Mouse (Mus musculus) CH12.LX (cell line): Measurements from ENCODE around the gene Sv2c. TPM values are rescaled to one million over a fixed set of nuclear protein-coding genes. Genes with fewer than 3 reads are reported as not detected.

ENCODE experiments used
- DNase-seq: peaks from one replicate; pipeline ENCODE4 v3.0.0-alpha.2; 2013; ENCODE audit errors: extremely low read depth
- H3K27ac ChIP-seq: 2 replicates; pipeline ENCODE4 v1.5.1; 2012; ENCODE audit warnings: low read depth, mild to moderate bottlenecking, control low read depth, moderate library complexity; ENCODE audit not compliant: insufficient read depth
- H3K27me3 ChIP-seq: replicated peaks from 2 replicates; pipeline ENCODE3; 2012; ENCODE audit warnings: inconsistent platforms
- H3K36me3 ChIP-seq, 2 experiments: replicated peaks in 1 of 2; 2 replicates each; pipeline versions ENCODE3 to v1.6.1; 2012; ENCODE audit warnings: inconsistent platforms in 1 of 2, low read length in 1 of 2, mild to moderate bottlenecking in 1 of 2, mixed read lengths in 1 of 2, moderate library complexity in 1 of 2; ENCODE audit not compliant: control insufficient read depth in 1 of 2, insufficient read depth in 1 of 2
- H3K4me1 ChIP-seq, 2 experiments: 2 replicates each; pipeline ENCODE4 v1.6.1; 2012; ENCODE audit warnings: inconsistent platforms in 1 of 2, moderate library complexity in 1 of 2; ENCODE audit not compliant: insufficient read depth in 2 of 2, control insufficient read depth in 1 of 2
- H3K4me2 ChIP-seq: 2 replicates; pipeline ENCODE4 v1.6.1; 2012; ENCODE audit warnings: low read depth, mild to moderate bottlenecking, control low read depth; ENCODE audit not compliant: poor library complexity, insufficient read depth, severe bottlenecking
- H3K4me3 ChIP-seq, 3 experiments: fragments of 150-350 bp in 1 of 3; sonication (generic) in 1 of 3; replicated peaks in 1 of 3; 2 replicates each; pipeline versions ENCODE3 to v1.5.1; 2011 to 2012; ENCODE audit warnings: low read depth in 2 of 3, low read length in 2 of 3, mild to moderate bottlenecking in 2 of 3, moderate library complexity in 2 of 3, control low read depth in 1 of 3, improper control_type of control experiment in 1 of 3, inconsistent platforms in 1 of 3, mixed read lengths in 1 of 3; ENCODE audit not compliant: poor library complexity in 1 of 3
- H3K79me2 ChIP-seq: replicated peaks from 2 replicates; pipeline ENCODE4 v1.6.1; 2012; ENCODE audit warnings: mild to moderate bottlenecking, moderate library complexity; ENCODE audit not compliant: control insufficient read depth, poor library complexity, insufficient read depth, severe bottlenecking; ENCODE audit errors: extremely low read depth
- H3K9ac ChIP-seq: 2 replicates; pipeline ENCODE4 v1.6.1; 2012; ENCODE audit warnings: low read depth, mild to moderate bottlenecking, control low read depth, moderate library complexity; ENCODE audit not compliant: insufficient read depth
- H3K9me3 ChIP-seq: replicated peaks from 2 replicates; pipeline ENCODE3; 2012; ENCODE audit warnings: low read length, inconsistent platforms, mixed read lengths
- BHLHE40 ChIP-seq: IDR thresholded peaks from 2 replicates; pipeline ENCODE4 v1.6.1; 2011; ENCODE audit warnings: mild to moderate bottlenecking, low read depth, low read length, improper control_type of control experiment
- CHD2 ChIP-seq: IDR thresholded peaks from 2 replicates; pipeline ENCODE4 v1.6.1; 2011; ENCODE audit warnings: low read length, improper control_type of control experiment
- ELF1 ChIP-seq: IDR thresholded peaks from 2 replicates; pipeline ENCODE4 v1.6.1; 2014; ENCODE audit warnings: low read depth, mild to moderate bottlenecking, inconsistent platforms, low read length, improper control_type of control experiment
- IRF4 ChIP-seq: IDR thresholded peaks from 2 replicates; pipeline ENCODE4 v1.6.1; 2014; ENCODE audit warnings: low read depth, mild to moderate bottlenecking, inconsistent platforms, low read length, improper control_type of control experiment
- JUN ChIP-seq: IDR thresholded peaks from 2 replicates; pipeline ENCODE4 v1.6.1; 2011; ENCODE audit warnings: low read depth, mild to moderate bottlenecking, low read length, improper control_type of control experiment, moderate library complexity; ENCODE audit not compliant: insufficient read depth
- JUND ChIP-seq: conservative IDR thresholded peaks from 2 replicates; pipeline ENCODE4 v1.6.1; 2011; ENCODE audit warnings: low read depth, low read length, improper control_type of control experiment
- KAT2A ChIP-seq: IDR thresholded peaks from 2 replicates; pipeline ENCODE4 v1.6.1; 2012; ENCODE audit warnings: low read length, improper control_type of control experiment, inconsistent platforms; ENCODE audit not compliant: insufficient replicate concordance
- MAFK ChIP-seq: IDR thresholded peaks from 2 replicates; pipeline ENCODE4 v1.6.1; 2011; ENCODE audit warnings: low read length, improper control_type of control experiment; ENCODE audit not compliant: insufficient replicate concordance
- MEF2A ChIP-seq: IDR thresholded peaks from 2 replicates; pipeline ENCODE4 v1.6.1; 2014; ENCODE audit warnings: low read depth, mild to moderate bottlenecking, inconsistent platforms, low read length, improper control_type of control experiment, borderline replicate concordance
- MXI1 ChIP-seq: IDR thresholded peaks from 2 replicates; pipeline ENCODE4 v1.6.1; 2011; ENCODE audit warnings: mild to moderate bottlenecking, low read depth, low read length, improper control_type of control experiment
- NELFE ChIP-seq: IDR thresholded peaks from 2 replicates; pipeline ENCODE4 v1.6.1; 2011; ENCODE audit warnings: low read depth, low read length, improper control_type of control experiment
- PAX5 ChIP-seq: IDR thresholded peaks from 2 replicates; pipeline ENCODE4 v1.6.1; 2012; ENCODE audit warnings: low read length, inconsistent platforms, mixed read lengths
- SMC3 ChIP-seq: IDR thresholded peaks from 2 replicates; pipeline ENCODE4 v1.6.1; 2011; ENCODE audit warnings: low read depth, low read length, improper control_type of control experiment
- TBP ChIP-seq: conservative IDR thresholded peaks from 2 replicates; pipeline ENCODE4 v1.6.1; 2011; ENCODE audit warnings: low read depth, low read length, improper control_type of control experiment
- UBTF ChIP-seq: IDR thresholded peaks from 2 replicates; pipeline ENCODE4 v1.6.1; 2012; ENCODE audit warnings: low read depth, mild to moderate bottlenecking, inconsistent platforms, low read length, improper control_type of control experiment, moderate library complexity
- USF2 ChIP-seq: conservative IDR thresholded peaks from 2 replicates; pipeline ENCODE4 v1.6.1; 2011; ENCODE audit warnings: low read depth, low read length, improper control_type of control experiment
- ZC3H11A ChIP-seq: IDR thresholded peaks from 2 replicates; pipeline ENCODE4 v1.6.1; 2012; ENCODE audit warnings: low read depth, mild to moderate bottlenecking, inconsistent platforms, low read length, improper control_type of control experiment
- ZKSCAN1 ChIP-seq: IDR thresholded peaks from 2 replicates; pipeline ENCODE4 v1.6.1; 2012; ENCODE audit warnings: low read depth, inconsistent platforms, low read length, improper control_type of control experiment, borderline replicate concordance
- ZMIZ1 ChIP-seq: IDR thresholded peaks from 2 replicates; pipeline ENCODE4 v1.6.1; 2012; ENCODE audit warnings: low read depth, mild to moderate bottlenecking, inconsistent platforms, low read length, improper control_type of control experiment
- dilution Hi-C: fragments of 300-500 bp; cut with MboI; formaldehyde crosslinking; loops from 2 replicates; pipeline ENCODE4 v1.14.3; 2020; ENCODE audit warnings: low sequenced_read_pairs; ENCODE audit not compliant: extremely low pct_unique_long_range_greater_than_20kb, extremely low pct_ligation_motif_present
- in situ Hi-C: fragments of 300-500 bp; cut with MboI; formaldehyde crosslinking; loops from 3 replicates; pipeline ENCODE4 v1.14.3; 2019; ENCODE audit warnings: low sequenced_read_pairs, low pct_ligation_motif_present, low pct_unique_long_range_greater_than_20kb, mixed read lengths
- polyA plus RNA-seq: library from polyadenylated mRNA; unstranded; fragments of >175 nt; gene quantifications from 2 replicates; pipeline ENCODE4 v1.2.1, GENCODE M21; 2012; ENCODE audit warnings: low read depth; ENCODE audit not compliant: insufficient read length
- total RNA-seq, 2 experiments: library from RNA; depleted of rRNA; stranded (reverse); fragments of 300-350 nt in 1 of 2; fragments of >200 nt in 1 of 2; gene quantifications; 2 replicates each; pipeline ENCODE4 v1.2.3; 2012 to 2014

The Sv2c gene
- total and polyA plus RNA-seq, 3 experiments: 0.04 to 0.13 TPM; not detected in 1

DNA sequence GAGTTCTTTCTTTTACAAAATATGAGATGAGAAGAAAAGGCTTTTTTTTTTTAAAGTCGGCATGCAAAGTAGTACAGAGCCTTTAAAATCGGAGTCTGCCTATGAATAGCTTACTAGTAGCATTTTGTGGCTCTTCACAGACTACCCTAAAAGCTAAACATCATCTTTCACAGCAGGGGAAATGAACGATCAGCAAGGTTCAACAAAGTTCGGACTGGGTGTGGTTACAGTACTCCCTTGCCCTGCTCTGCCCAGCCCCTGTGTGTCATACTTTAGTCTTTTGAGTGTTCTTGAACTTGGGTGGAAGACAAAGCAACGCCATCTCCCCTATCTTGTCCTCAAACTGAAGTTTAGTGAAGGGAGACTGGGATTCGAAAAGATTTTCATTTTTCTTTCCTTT is 5.7 kb downstream of the Sv2c start:
- Histone ChIP-seq H3K4me2 (0 out of 2 replicates have a peak overlapping the region, but pooled peaks have one; percentile 1), H3K9ac (no peak overlapping the region), H3K79me2 (no peaks in the 10 kb centered on the region), H3K27me3 (no peaks in the 10 kb centered on the region), H3K36me3 (no peaks in the 10 kb centered on the region), H3K4me3 (no peak overlapping the region), H3K9me3 (no peaks in the 10 kb centered on the region), H3K4me1 (peaks cover 0 to 13% of the 10 kb centered on the region in 2 experiments), H3K27ac (no peak overlapping the region)
- no peak for DNase-seq
- no peak for TF ChIP-seq CHD2
- no peak for TF ChIP-seq ZMIZ1
- TF ChIP-seq USF2: no peak
- TF ChIP-seq ELF1: no peak
- no peak for TF ChIP-seq NELFE
- TF ChIP-seq SMC3: no peak
- TF ChIP-seq MEF2A: no peak
- no peak for TF ChIP-seq ZKSCAN1
- no peak for TF ChIP-seq MXI1
- no peak for TF ChIP-seq MAFK
- no peak for TF ChIP-seq PAX5
- no peak for TF ChIP-seq JUN
- no peak for TF ChIP-seq IRF4
- no peak for TF ChIP-seq BHLHE40
- TF ChIP-seq ZC3H11A: no peak
- TF ChIP-seq JUND: no peak
- TF ChIP-seq UBTF: no peak
- no peak for TF ChIP-seq TBP
- in situ Hi-C loops: no loop called here
- dilution Hi-C loops: no loop called here

DNA sequence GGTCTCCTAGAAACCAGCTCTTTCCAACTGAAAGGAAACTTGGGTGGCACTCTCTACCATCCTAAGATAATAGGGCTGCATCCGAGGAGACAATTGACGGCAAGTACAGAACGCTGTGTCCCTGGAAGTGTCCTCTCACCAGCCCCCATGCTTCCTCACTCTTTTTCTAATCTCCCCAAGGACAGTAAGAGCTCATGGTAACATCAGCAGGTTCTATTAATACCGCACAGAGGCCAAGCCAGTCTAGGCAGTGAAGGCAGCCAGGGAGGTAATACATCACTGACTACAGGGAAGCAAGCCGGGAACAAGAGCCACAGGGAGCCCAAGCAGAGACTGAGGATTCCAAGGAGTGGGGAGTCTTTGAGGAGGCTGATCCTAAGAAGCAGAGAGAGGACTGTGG is 7.4 kb downstream of the Sv2c start:
- no peak for DNase-seq
- H3K79me2 ChIP-seq: no peaks in the 10 kb centered on the region
- H3K9me3 ChIP-seq: no peaks in the 10 kb centered on the region
- in situ Hi-C loops: no loop called here
- H3K27me3 ChIP-seq: no peaks in the 10 kb centered on the region
- TF ChIP-seq PAX5 (no peak), KAT2A (no peak)
- no peak overlapping the region for H3K9ac ChIP-seq
- no peak overlapping the region for H3K4me3 ChIP-seq
- H3K4me1 ChIP-seq: peaks cover 0 to 13% of the 10 kb centered on the region in 2 experiments; a peak in 3 of 4 replicates
- dilution Hi-C loops: no loop called here
- H3K4me2 ChIP-seq: no peak overlapping the region
- no peaks in the 10 kb centered on the region for H3K36me3 ChIP-seq
- no peak overlapping the region for H3K27ac ChIP-seq
